Comparison of ENCODE assay signal across 8 mouse cellular contexts in genomic region chr9:109097291-109097690, GRCm38 (mm10). TPM values are rescaled to one million over a fixed set of nuclear protein-coding genes. Genes with fewer than 3 reads are reported as not detected.
DNase-seq lines count a peak whose midpoint lies in the region; ATAC-seq lines count a peak whose summit lies in the region.

No protein-coding gene starts in this region.

- no peaks in the 10 kb centered on the region for H3K9me3 ChIP-seq in heart, embryonic 10.5 days
- H3K9me3 ChIP-seq in forebrain, embryonic 13.5 days (replicated peaks) = no peaks in the 10 kb centered on the region
- no peaks in the 10 kb centered on the region for H3K9me3 ChIP-seq in limb, embryonic 15.5 days

- H3K4me3 ChIP-seq in heart, embryonic 10.5 days = peak overlapping the region; percentile 86
- peak overlapping the region; percentile 75 for H3K4me3 ChIP-seq in forebrain, embryonic 13.5 days
- H3K4me3 ChIP-seq in limb, embryonic 15.5 days = peak overlapping the region; percentile 70

- H3K27me3 ChIP-seq in heart, embryonic 10.5 days (ENCODE audit: insufficient read depth, poor library complexity, severe bottlenecking) = no peaks in the 10 kb centered on the region
- H3K27me3 ChIP-seq in forebrain, embryonic 13.5 days = no peaks in the 10 kb centered on the region
- H3K27me3 ChIP-seq in limb, embryonic 15.5 days = no peaks in the 10 kb centered on the region

- peak overlapping the region; percentile 99 for H3K27ac ChIP-seq in heart, embryonic 10.5 days
- peak overlapping the region; percentile 100 for H3K27ac ChIP-seq in forebrain, embryonic 13.5 days
- H3K27ac ChIP-seq in limb, embryonic 15.5 days = peak overlapping the region; percentile 100

- H3K4me2 ChIP-seq in forebrain, embryonic 13.5 days = peak overlapping the region; percentile 98
- H3K4me2 ChIP-seq in limb, embryonic 15.5 days = peak overlapping the region; percentile 81

- H3K9ac ChIP-seq in forebrain, embryonic 13.5 days = peak overlapping the region; percentile 97
- H3K9ac ChIP-seq in limb, embryonic 15.5 days = peak overlapping the region; percentile 8; the same call in 1 of the 2 replicates

- H3K4me1 ChIP-seq in heart, embryonic 10.5 days = peaks cover 85% of the 10 kb centered on the region
- H3K4me1 ChIP-seq in forebrain, embryonic 13.5 days = peaks cover 57% of the 10 kb centered on the region
- H3K4me1 ChIP-seq in limb, embryonic 15.5 days = peaks cover 52% of the 10 kb centered on the region

- 39% methylated on average over 6 of the region's 6 CpGs for WGBS in heart, embryonic 10.5 days
- 6% methylated on average over 6 of the region's 6 CpGs for WGBS in forebrain, embryonic 13.5 days
- WGBS in limb, embryonic 15.5 days = 21% methylated on average over 6 of the region's 6 CpGs

- DNase-seq in heart, embryonic 10.5 days (ENCODE audit: low spot score) = no peak
- no peak for DNase-seq in heart, postnatal 36 days
- DNase-seq in neural tube, embryonic 10.5 days (ENCODE audit: extremely low spot score, low spot score) = peak; percentile 31
- no peak for DNase-seq in thymus, adult 18-20 months
- DNase-seq in thymus, postnatal 36 days = no peak
- DNase-seq in cerebellum, adult 9-11 months = no peak

- ATAC-seq in forebrain, embryonic 13.5 days = no peak
- no peak for ATAC-seq in limb, embryonic 15.5 days (ENCODE audit: insufficient number of reproducible peaks, low FRiP score, low TSS enrichment, low read depth)

- H3K36me3 ChIP-seq in heart, embryonic 10.5 days = peaks cover 28% of the 10 kb centered on the region
- peaks cover 43% of the 10 kb centered on the region for H3K36me3 ChIP-seq in forebrain, embryonic 13.5 days (ENCODE audit: poor library complexity, severe bottlenecking)
- H3K36me3 ChIP-seq in limb, embryonic 15.5 days = peaks cover 23% of the 10 kb centered on the region

- intact Hi-C loops in heart, postnatal 36 days (cut with DNase I) = no loop called here

RNA-seq across cellular contexts. Expression of gene Plxnb1, which starts 2.1 kb away (rescaled TPM):
- polyA plus RNA-seq in heart, embryonic 10.5 days (2016; fragmentation: Nextera tagmentation; extraction: Ambion mirVana) = 11.5 and 14.2 TPM in 2 replicates
- 10 to 100 TPM; 16.4 to 19.1 TPM for total RNA-seq in heart, postnatal 36 days (2021)
- 22.4 and 27.7 TPM in 2 replicates for polyA plus RNA-seq in forebrain, embryonic 13.5 days (2015; fragmentation: Nextera tagmentation; extraction: Ambion mirVana)
- 9.3 and 11.2 TPM in 2 replicates for polyA plus RNA-seq in limb, embryonic 15.5 days (2015; fragmentation: Nextera tagmentation; extraction: Ambion mirVana)

RNA-seq across cellular contexts. Expression of gene Tma7, which starts 14.9 kb away (rescaled TPM):
- 734 and 774 TPM in 2 replicates for polyA plus RNA-seq in heart, embryonic 10.5 days (2016; fragmentation: Nextera tagmentation; extraction: Ambion mirVana)
- total RNA-seq in heart, postnatal 36 days (2021) = 100 to 1,000 TPM; 241 to 249 TPM
- polyA plus RNA-seq in forebrain, embryonic 13.5 days (2015; fragmentation: Nextera tagmentation; extraction: Ambion mirVana) = 693 and 750 TPM in 2 replicates
- polyA plus RNA-seq in limb, embryonic 15.5 days (2015; fragmentation: Nextera tagmentation; extraction: Ambion mirVana) = 487 and 558 TPM in 2 replicates

RNA-seq across cellular contexts. Expression of gene Ccdc51, which starts 15.0 kb away (rescaled TPM):
- 19.1 and 19.7 TPM in 2 replicates for polyA plus RNA-seq in heart, embryonic 10.5 days (2016; fragmentation: Nextera tagmentation; extraction: Ambion mirVana)
- 10 to 100 TPM; 11.7 to 12.2 TPM for total RNA-seq in heart, postnatal 36 days (2021)
- 17.9 and 18.9 TPM in 2 replicates for polyA plus RNA-seq in forebrain, embryonic 13.5 days (2015; fragmentation: Nextera tagmentation; extraction: Ambion mirVana)
- 12.5 and 13.6 TPM in 2 replicates for polyA plus RNA-seq in limb, embryonic 15.5 days (2015; fragmentation: Nextera tagmentation; extraction: Ambion mirVana)

RNA-seq across cellular contexts. Expression of gene Atrip, which starts 23.4 kb away (rescaled TPM):
- polyA plus RNA-seq in heart, embryonic 10.5 days (2016; fragmentation: Nextera tagmentation; extraction: Ambion mirVana) = 20.6 and 26.8 TPM in 2 replicates
- 1 to 10 TPM; 8.0 to 8.2 TPM for total RNA-seq in heart, postnatal 36 days (2021)
- polyA plus RNA-seq in forebrain, embryonic 13.5 days (2015; fragmentation: Nextera tagmentation; extraction: Ambion mirVana) = 31.4 and 31.5 TPM in 2 replicates
- polyA plus RNA-seq in limb, embryonic 15.5 days (2015; fragmentation: Nextera tagmentation; extraction: Ambion mirVana) = 25.4 and 27.4 TPM in 2 replicates

RNA-seq across cellular contexts. Expression of gene Trex1, which starts 37.8 kb away (rescaled TPM):
- polyA plus RNA-seq in heart, embryonic 10.5 days (2016; fragmentation: Nextera tagmentation; extraction: Ambion mirVana) = 8.2 and 8.9 TPM in 2 replicates
- total RNA-seq in heart, postnatal 36 days (2021) = 10 to 100 TPM; 14.0 to 14.7 TPM
- 9.3 and 13.0 TPM in 2 replicates for polyA plus RNA-seq in forebrain, embryonic 13.5 days (2015; fragmentation: Nextera tagmentation; extraction: Ambion mirVana)
- polyA plus RNA-seq in limb, embryonic 15.5 days (2015; fragmentation: Nextera tagmentation; extraction: Ambion mirVana) = 16.0 and 17.2 TPM in 2 replicates
